Mouse (Mus musculus) hematopoietic stem cell, adult 5-6 weeks (primary cell): ENCODE measurements around the gene Ffar1. TPM values are rescaled to one million over a fixed set of nuclear protein-coding genes. Genes with fewer than 3 reads are reported as not detected.

ENCODE experiments used
- ATAC-seq, 2 experiments: fragments of 125-278 bp in 1 of 2; replicated peaks in 1 of 2; 2 replicates each; pipeline ENCODE4 v1.8.0; 2016 to 2017; ENCODE audit warnings: inconsistent platforms in 2 of 2, mild to moderate bottlenecking in 2 of 2, moderate number of reproducible peaks in 2 of 2, low read depth in 1 of 2, moderate TSS enrichment in 1 of 2; ENCODE audit not compliant: low FRiP score in 2 of 2, poor library complexity in 2 of 2, severe bottlenecking in 2 of 2, insufficient read depth in 1 of 2, low TSS enrichment in 1 of 2
- total RNA-seq: library from RNA; stranded (forward); fragments of 172-1452, 232-1000 nt; gene quantifications from 2 replicates; pipeline ENCODE4 v1.2.3, GENCODE M21; 2017

The Ffar1 gene
- total RNA-seq, 1 experiment from 2014 or later: not detected

DNA sequence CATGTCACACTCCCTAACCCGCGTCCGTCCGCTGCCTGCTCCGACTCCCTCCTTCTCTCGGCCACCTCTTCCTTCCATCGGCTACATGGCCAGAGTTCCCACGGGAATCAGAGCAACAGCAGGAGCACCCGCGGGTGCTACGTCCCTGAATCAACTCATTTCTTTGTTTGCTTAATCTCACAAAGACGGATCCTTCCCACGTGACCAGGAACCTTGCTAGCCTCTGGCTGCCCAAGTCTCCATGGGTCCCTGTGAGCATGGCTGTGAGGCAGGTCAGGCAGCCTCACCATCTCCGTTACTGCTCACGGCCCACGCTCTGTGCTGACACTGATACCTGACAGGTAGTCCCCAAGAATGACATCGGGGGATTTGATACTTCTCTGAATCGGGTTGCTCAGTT lies 37.7 kb downstream of the Ffar1 start, which contains the start of gene Ffar2:
Ffar2 (minus strand) TSS at position 101 of the 400 bp plus-strand sequence.
- ATAC-seq: no peak

GRCm38 (mm10) chr7:30821532-30821931 lies 39.8 kb downstream of the Ffar1 start:
- no peak for ATAC-seq

- peak; percentile 61 to 62 for ATAC-seq
Observed at GRCm38 (mm10) chr7:30820854-30821445, 40.4 kb downstream of the Ffar1 start.

- ATAC-seq: 0 out of 4 replicates have a peak, but pooled peaks of 1 of the 2 experiments have one; percentile 18
Observed at GRCm38 (mm10) chr7:30820131-30820530, 41.2 kb downstream of the Ffar1 start.

DNA sequence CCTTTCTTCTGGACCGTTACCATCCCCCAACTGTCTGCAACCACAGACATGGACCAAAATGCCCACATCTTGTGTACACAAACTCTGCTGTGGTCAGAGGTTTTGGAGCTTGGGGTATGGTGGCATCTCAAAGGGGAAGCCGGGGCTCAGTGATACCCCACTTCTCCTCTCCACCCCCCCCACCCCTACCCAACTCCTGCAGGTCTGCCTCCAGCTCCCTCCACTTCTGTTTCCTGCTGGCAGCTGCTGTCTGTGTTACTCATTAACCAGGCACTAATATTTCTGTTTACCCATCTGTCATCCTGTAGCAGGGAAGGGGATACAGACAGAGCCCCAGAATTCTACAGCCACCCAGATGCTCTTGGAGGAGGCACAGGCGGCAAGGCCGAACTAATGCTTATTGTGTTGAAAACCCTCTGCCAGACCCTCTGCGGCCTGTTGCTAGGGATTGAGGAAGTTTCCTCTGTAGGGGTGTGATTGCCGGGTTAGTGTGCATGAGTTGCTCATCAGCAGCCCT lies 49.0 kb downstream of the Ffar1 start:
- peak; percentile 81 to 89 for ATAC-seq

GRCm38 (mm10) chr7:30811757-30812290 lies 49.5 kb downstream of the Ffar1 start:
- ATAC-seq: peak; percentile 60 to 66

- no peak for ATAC-seq
Observed at GRCm38 (mm10) chr7:30810319-30810718, 51.0 kb downstream of the Ffar1 start.

Other genes with a start within 250 kb of the Ffar1 start
- gene Upk1a, start 248.7 kb downstream of the Ffar1 start, total RNA-seq: not detected in 2 replicates
- 272 and 375 TPM in 2 replicates for gene Cox6b1, start 235.4 kb downstream of the Ffar1 start, total RNA-seq
- not detected in 2 replicates for gene Etv2, start 225.7 kb downstream of the Ffar1 start, total RNA-seq
- gene Rbm42, start 211.2 kb downstream of the Ffar1 start, total RNA-seq: 17.5 and 44.4 TPM in 2 replicates
- gene Haus5, start 196.6 kb downstream of the Ffar1 start, total RNA-seq: 16.2 and 20.0 TPM in 2 replicates
- gene Pmis2, start 190.0 kb downstream of the Ffar1 start, total RNA-seq: not detected in 2 replicates
- not detected in 2 replicates for gene 2200002J24Rik, start 162.6 kb downstream of the Ffar1 start, total RNA-seq
- gene Atp4a, start 149.4 kb downstream of the Ffar1 start, total RNA-seq: 0.25 TPM in 1 of 2 replicates, not detected in the other
- 34.0 and 38.9 TPM in 2 replicates for gene Tmem147, start 132.0 kb downstream of the Ffar1 start, total RNA-seq
- gene Gapdhs, start 117.9 kb downstream of the Ffar1 start, total RNA-seq: not detected in 2 replicates
- 0.25 and 2.8 TPM in 2 replicates for gene Sbsn, start 110.1 kb downstream of the Ffar1 start, total RNA-seq
- gene Dmkn, start 97.8 kb downstream of the Ffar1 start, total RNA-seq: 5.8 TPM in 1 of 2 replicates, not detected in the other
- gene Krtdap, start 73.7 kb downstream of the Ffar1 start, total RNA-seq: not detected in 2 replicates
- 31.8 and 42.8 TPM in 2 replicates for gene Ffar2, start 37.8 kb downstream of the Ffar1 start, total RNA-seq
- not detected in 2 replicates for gene Ffar3, start 5.4 kb downstream of the Ffar1 start, total RNA-seq
- gene Cd22, start 18.8 kb upstream of the Ffar1 start, total RNA-seq: not detected in 2 replicates
- 0.38 TPM in 1 of 2 replicates, not detected in the other for gene Mag, start 53.3 kb upstream of the Ffar1 start, total RNA-seq
- gene Hamp2, start 63.1 kb upstream of the Ffar1 start, total RNA-seq: not detected in 2 replicates
- not detected in 2 replicates for gene Hamp, start 82.5 kb upstream of the Ffar1 start, total RNA-seq
- 120 and 164 TPM in 2 replicates for gene Usf2, start 95.2 kb upstream of the Ffar1 start, total RNA-seq
- gene Lsr, start 111.9 kb upstream of the Ffar1 start, total RNA-seq: 1.2 and 2.4 TPM in 2 replicates
- not detected in 2 replicates for gene Fam187b, start 112.2 kb upstream of the Ffar1 start, total RNA-seq
- gene Fxyd5, start 180.9 kb upstream of the Ffar1 start, total RNA-seq: 383 and 391 TPM in 2 replicates
- 2.2 TPM in 1 of 2 replicates, not detected in the other for gene Fxyd7, start 189.9 kb upstream of the Ffar1 start, total RNA-seq
- gene Fxyd1, start 195.6 kb upstream of the Ffar1 start, total RNA-seq: 2.7 and 15.3 TPM in 2 replicates
- gene Lgi4, start 197.8 kb upstream of the Ffar1 start, total RNA-seq: not detected in 2 replicates
- not detected in 2 replicates for gene Fxyd3, start 215.1 kb upstream of the Ffar1 start, total RNA-seq